ENCODE assay signal across 9 mouse cellular contexts in genomic region chr8:94787524-94788501, GRCm38 (mm10). TPM values are rescaled to one million over a fixed set of nuclear protein-coding genes. Genes with fewer than 3 reads are reported as not detected.
DNase-seq lines count a peak whose midpoint lies in the region; ATAC-seq and TF ChIP-seq lines count a peak whose summit lies in the region.
"Had no signal": no experiment of that assay in that cellular context is flagged by ENCODE, and none has a peak within 500 bp of the region (broad histone marks: within the 10 kb centered on the region; RNA-seq: fewer than 3 reads in every experiment).

No protein-coding gene starts in this region.

- DNase-seq in 3134 (ENCODE audit: extremely low read depth, insufficient read length, low spot score) (peak; percentile 81), MEL-GATA-1-ER (ENCODE audit: extremely low read depth, low read depth) (peak; percentile 39)
- DNase-seq in gonadal fat pad, adult 2 months (ENCODE audit: low read depth) = peak; percentile 95
- peak; percentile 61 for DNase-seq in liver, embryonic 11.5 days (ENCODE audit: low spot score)
- peak; percentile 82 to 87 for DNase-seq in spleen, postnatal 4 days (ENCODE audit: low spot score in 2 of 2)
- DNase-seq in right cerebral cortex, adult 18-20 months = no peak
- DNase-seq in cerebellum, adult 2 months = no peak
- DNase-seq in layer of hippocampus, adult 8-10 months (ENCODE audit: low spot score in 2 of 2) = no peak

- peak overlapping the region; percentile 2; the same call in 1 of the 2 replicates for H3K4me3 ChIP-seq in liver, embryonic 11.5 days (ENCODE audit: low read depth, low read length)
- no peak overlapping the region for H3K4me3 ChIP-seq in cerebellum, adult 2 months (replicated peaks; ENCODE audit: insufficient read depth, low read depth, low read length)
- H3K4me3 ChIP-seq: megakaryocyte, embryonic 14.5 days had no signal

- TF ChIP-seq POLR2A in cerebellum, adult 2 months (IDR thresholded peaks at IDR 0.05; ENCODE audit: borderline replicate concordance, insufficient read depth, low read length) = no peak

- no peak for TF ChIP-seq CTCF in cerebellum, adult 2 months (IDR thresholded peaks at IDR 0.05; ENCODE audit: borderline replicate concordance, insufficient read depth, low read depth, low read length)

- peak overlapping the region; percentile 52 for H3K4me2 ChIP-seq in liver, embryonic 11.5 days

- 52% methylated on average over 15 of the region's 15 CpGs for WGBS in liver, embryonic 11.5 days
- WGBS in cerebellum, adult 2 months = 61% methylated on average over 15 of the region's 15 CpGs

- H3K36me3 ChIP-seq in liver, embryonic 11.5 days (ENCODE audit: control insufficient read depth, insufficient read depth, low read length) = no peaks in the 10 kb centered on the region

- H3K9ac ChIP-seq in liver, embryonic 11.5 days (ENCODE audit: low read depth, low read length) = 0 out of 2 replicates have a peak overlapping the region, but pooled peaks have one; percentile 7

- H3K9me3 ChIP-seq in liver, embryonic 11.5 days (ENCODE audit: control insufficient read depth, low read length) = no peaks in the 10 kb centered on the region
- H3K9me3 ChIP-seq: megakaryocyte, embryonic 14.5 days had no signal

- peak overlapping the region; percentile 75 for H3K27ac ChIP-seq in liver, embryonic 11.5 days (ENCODE audit: low read depth, low read length)
- H3K27ac ChIP-seq in cerebellum, adult 2 months (ENCODE audit: insufficient read depth, low read length) = no peak overlapping the region

- H3K4me1 ChIP-seq in liver, embryonic 11.5 days (replicated peaks; ENCODE audit: control insufficient read depth, insufficient read depth, low read length) = peaks cover 19% of the 10 kb centered on the region
- H3K4me1 ChIP-seq in cerebellum, adult 2 months (ENCODE audit: control insufficient read depth, insufficient read depth, low read length) = no peaks in the 10 kb centered on the region; the same call in 1 of the 2 replicates

- H3K27me3 ChIP-seq in liver, embryonic 11.5 days (replicated peaks; ENCODE audit: control insufficient read depth, insufficient read depth, low read length) = no peaks in the 10 kb centered on the region
- H3K27me3 ChIP-seq in cerebellum, adult 2 months (ENCODE audit: control insufficient read depth, insufficient read depth, low read length) = no peaks in the 10 kb centered on the region

- ATAC-seq in liver, embryonic 11.5 days (replicated peaks; ENCODE audit: low FRiP score) = peak; percentile 99

RNA-seq across cellular contexts. Expression of gene Cx3cl1, which starts 16.0 kb away (rescaled TPM):
- 31.2 and 54.2 TPM in 2 replicates for polyA plus RNA-seq in gonadal fat pad, adult 2 months (2012; rRNA removed)
- polyA plus RNA-seq in liver, embryonic 11.5 days (2014; fragmentation: Nextera tagmentation; extraction: Ambion mirVana) = 0.53 and 0.78 TPM in 2 replicates
- 102 and 103 TPM in 2 replicates for polyA plus RNA-seq in cerebellum, adult 2 months (2012; rRNA removed)
- 100 to 1,000 TPM; 333 to 386 (median 359) TPM for total RNA-seq in layer of hippocampus, adult 8-10 months (2022)

RNA-seq across cellular contexts. Expression of gene Ccl17, which starts 22.4 kb away (rescaled TPM):
- 2.7 and 4.1 TPM in 2 replicates for polyA plus RNA-seq in gonadal fat pad, adult 2 months (2012; rRNA removed)
- polyA plus RNA-seq in liver, embryonic 11.5 days (2014; fragmentation: Nextera tagmentation; extraction: Ambion mirVana) = 0.62 and 1.3 TPM in 2 replicates
- 0.36 and 1.1 TPM in 2 replicates for polyA plus RNA-seq in cerebellum, adult 2 months (2012; rRNA removed)
- 10 to 100 TPM in 1 of 4 experiments, 1 to 10 TPM in 3; 3.7 to 10.8 (median 6.9) TPM for total RNA-seq in layer of hippocampus, adult 8-10 months (2022)

RNA-seq across cellular contexts. Expression of gene Ccl22, which starts 42.4 kb away (rescaled TPM):
- 1.1 and 2.6 TPM in 2 replicates for polyA plus RNA-seq in gonadal fat pad, adult 2 months (2012; rRNA removed)
- polyA plus RNA-seq in liver, embryonic 11.5 days (2014; fragmentation: Nextera tagmentation; extraction: Ambion mirVana) = not detected in 2 replicates
- 0.16 and 0.21 TPM in 2 replicates for polyA plus RNA-seq in cerebellum, adult 2 months (2012; rRNA removed)
- under 1 TPM in 2 of 4 experiments, not detected in 2; 0.33 to 0.40 TPM for total RNA-seq in layer of hippocampus, adult 8-10 months (2022)

RNA-seq across cellular contexts. Expression of gene Coq9, which starts 50.3 kb away (rescaled TPM):
- polyA plus RNA-seq in gonadal fat pad, adult 2 months (2012; rRNA removed) = 129 and 131 TPM in 2 replicates
- 82.2 and 82.9 TPM in 2 replicates for polyA plus RNA-seq in liver, embryonic 11.5 days (2014; fragmentation: Nextera tagmentation; extraction: Ambion mirVana)
- polyA plus RNA-seq in cerebellum, adult 2 months (2012; rRNA removed) = 155 and 163 TPM in 2 replicates
- total RNA-seq in layer of hippocampus, adult 8-10 months (2022) = 10 to 100 TPM; 83.6 to 98.9 (median 87.1) TPM

RNA-seq across cellular contexts. Expression of gene Ciapin1, which starts 50.3 kb away (rescaled TPM):
- 18.2 and 26.9 TPM in 2 replicates for polyA plus RNA-seq in gonadal fat pad, adult 2 months (2012; rRNA removed)
- polyA plus RNA-seq in liver, embryonic 11.5 days (2014; fragmentation: Nextera tagmentation; extraction: Ambion mirVana) = 94.8 and 99.5 TPM in 2 replicates
- 58.2 and 58.4 TPM in 2 replicates for polyA plus RNA-seq in cerebellum, adult 2 months (2012; rRNA removed)
- 10 to 100 TPM; 62.0 to 88.0 (median 71.0) TPM for total RNA-seq in layer of hippocampus, adult 8-10 months (2022)

Comparison
In these comparisons a context has a peak if more than half of its experiments do, and no peak if none do; other contexts are left out.
1. DNase-seq: peak in 3134 (single experiment), MEL-GATA-1-ER (single experiment), gonadal fat pad, adult 2 months (single experiment), liver, embryonic 11.5 days (single experiment) and spleen, postnatal 4 days (2 of 2); none in right cerebral cortex, adult 18-20 months (single experiment), cerebellum, adult 2 months (0 of 2) and layer of hippocampus, adult 8-10 months (0 of 2).
2. RNA of gene Cx3cl1, which starts 16.0 kb away (polyA plus RNA-seq): 102 to 103 TPM in cerebellum, adult 2 months and 31.2 to 54.2 TPM in gonadal fat pad, adult 2 months; 0.53 to 0.78 TPM in liver, embryonic 11.5 days; every median in the first group is over 10 times any median in the second.